Mouse (Mus musculus): ENCODE measurements around the gene Hist2h2be. TPM values are rescaled to one million over a fixed set of nuclear protein-coding genes. Genes with fewer than 3 reads are reported as not detected.

The Hist2h2be gene
- 5.9 and 6.1 TPM in 2 replicates for polyA plus RNA-seq (2012; rRNA removed)

GRCm38 (mm10) chr3:96220765-96221639 lies at the start of gene Hist2h2be, which contains the start of gene Hist2h2ac:
Hist2h2be (plus strand) TSS chr3:96221119.
Hist2h2ac (minus strand) TSS chr3:96220880.

GRCm38 (mm10) chr3:96172197-96173178 lies 48.4 kb upstream of the Hist2h2be start, which contains the start of gene Sf3b4:
Sf3b4 (plus strand) TSS chr3:96172332.

GRCm38 (mm10) chr3:96180727-96181477 lies 40.0 kb upstream of the Hist2h2be start, which contains the start of gene Sv2a:
Sv2a (plus strand) TSS chr3:96181151.

GRCm38 (mm10) chr3:96219661-96220130 lies 1.2 kb upstream of the Hist2h2be start, which contains the start of the genes Bola1 and Hist2h2ab:
Bola1 (minus strand) TSS chr3:96219709.
Hist2h2ab (plus strand) TSS chr3:96219865.

GRCm38 (mm10) chr3:96238954-96239793 lies 18.3 kb downstream of the Hist2h2be start, which contains the start of gene Hist2h3c2:
Hist2h3c2 (minus strand) TSS chr3:96239127.

GRCm38 (mm10) chr3:96239949-96240798 lies 19.3 kb downstream of the Hist2h2be start, which contains the start of gene Hist2h2aa2:
Hist2h2aa2 (minus strand) TSS chr3:96240276.

GRCm38 (mm10) chr3:96245003-96245886 lies 24.3 kb downstream of the Hist2h2be start, which contains the start of gene Hist2h2aa1:
Hist2h2aa1 (plus strand) TSS chr3:96245497.

GRCm38 (mm10) chr3:96246427-96246856 lies 25.5 kb downstream of the Hist2h2be start, which contains the start of gene Hist2h3c1:
Hist2h3c1 (plus strand) TSS chr3:96246685.

GRCm38 (mm10) chr3:96262979-96263550 lies 42.1 kb downstream of the Hist2h2be start, which contains the start of gene Hist2h4:
Hist2h4 (minus strand) TSS chr3:96263311.

GRCm38 (mm10) chr3:96268051-96268775 lies 47.3 kb downstream of the Hist2h2be start, which contains the start of gene Hist2h3b:
Hist2h3b (plus strand) TSS chr3:96268654.

GRCm38 (mm10) chr3:96269511-96270474 lies 48.9 kb downstream of the Hist2h2be start, which contains the start of gene Hist2h2bb:
Hist2h2bb (plus strand) TSS chr3:96269752.

Measured in ovary, adult 2 months (tissue).